Mouse (Mus musculus) macrophage (primary cell): ENCODE measurements around the gene Pid1. TPM values are rescaled to one million over a fixed set of nuclear protein-coding genes. Genes with fewer than 3 reads are reported as not detected.

Source experiments
- H3K27ac ChIP-seq: fragments of 350-480 bp; formaldehyde crosslinking; 2 replicates; pipeline ENCODE4 v1.9.0; 2021
- H3K36me3 ChIP-seq: fragments of 350-480 bp; formaldehyde crosslinking; 2 replicates; pipeline ENCODE4 v1.9.0; 2021; ENCODE audit errors: inconsistent target
- H3K4me3 ChIP-seq: fragments of 350-480 bp; formaldehyde crosslinking; 2 replicates; pipeline ENCODE4 v1.9.0; 2021; ENCODE audit errors: inconsistent target
- H3K79me2 ChIP-seq: fragments of 350-480 bp; formaldehyde crosslinking; 2 replicates; pipeline ENCODE4 v1.9.0; 2021; ENCODE audit errors: inconsistent target
- WGBS: methylation state at CpG from one replicate; pipeline ENCODE4 v1.1.7; 2026; ENCODE audit warnings: inconsistent platforms; ENCODE audit not compliant: missing documents; 5-methylcytosine and 5-hydroxymethylcytosine counted together
- polyA plus RNA-seq: library from polyadenylated mRNA; stranded (reverse); fragments of 250-400 nt; gene quantifications from 3 replicates; pipeline ENCODE4 v1.2.4, GENCODE M21; 2018; ENCODE audit warnings: inconsistent platforms

Gene Pid1
- polyA plus RNA-seq, 1 experiment from 2014 or later: 107 TPM

GRCm38 (mm10) chr1:84141561-84141960 is 222.4 kb downstream of the Pid1 start:
- Histone ChIP-seq H3K36me3 (peaks cover 6% of the 10 kb centered on the region; the same call in 1 of the 2 replicates), H3K79me2 (peaks cover 91% of the 10 kb centered on the region), H3K27ac (no peak overlapping the region), H3K4me3 (no peak overlapping the region)
- 75% methylated on average over 1 of the region's 1 CpGs for WGBS

- WGBS: 94% methylated on average over 4 of the region's 4 CpGs
- Histone ChIP-seq H3K27ac (no peak overlapping the region), H3K4me3 (no peak overlapping the region), H3K79me2 (peaks cover 94% of the 10 kb centered on the region), H3K36me3 (no peaks in the 10 kb centered on the region)
Measured at GRCm38 (mm10) chr1:84132451-84132850, 231.5 kb downstream of the Pid1 start.

- Histone ChIP-seq H3K4me3 (no peak overlapping the region), H3K79me2 (peaks cover 87% of the 10 kb centered on the region), H3K36me3 (no peaks in the 10 kb centered on the region), H3K27ac (no peak overlapping the region)
- 100% methylated on average over 1 of the region's 1 CpGs for WGBS
Measured at GRCm38 (mm10) chr1:84131799-84132198, 232.2 kb downstream of the Pid1 start.

- Histone ChIP-seq H3K4me3 (no peak overlapping the region), H3K27ac (no peak overlapping the region), H3K36me3 (no peaks in the 10 kb centered on the region), H3K79me2 (peaks cover 54% of the 10 kb centered on the region)
- 69% methylated on average over 4 of the region's 4 CpGs for WGBS
Measured at GRCm38 (mm10) chr1:84128510-84128909, 235.5 kb downstream of the Pid1 start.

GRCm38 (mm10) chr1:84119306-84119705 is 244.7 kb downstream of the Pid1 start:
- no peak overlapping the region for H3K4me3 ChIP-seq
- 85% methylated on average over 2 of the region's 2 CpGs for WGBS
- no peaks in the 10 kb centered on the region for H3K36me3 ChIP-seq
- H3K27ac ChIP-seq: no peak overlapping the region
- peaks cover 72% of the 10 kb centered on the region for H3K79me2 ChIP-seq

GRCm38 (mm10) chr1:84106756-84107155 is 257.2 kb downstream of the Pid1 start:
- WGBS: 100% methylated on average over 4 of the region's 4 CpGs
- Histone ChIP-seq H3K36me3 (peaks cover under 1% of the 10 kb centered on the region; the same call in 1 of the 2 replicates), H3K79me2 (peaks cover 100% of the 10 kb centered on the region), H3K4me3 (no peak overlapping the region), H3K27ac (no peak overlapping the region)

GRCm38 (mm10) chr1:84102052-84102451 is 261.9 kb downstream of the Pid1 start:
- Histone ChIP-seq H3K4me3 (no peak overlapping the region), H3K36me3 (peaks cover 5% of the 10 kb centered on the region; the same call in 1 of the 2 replicates), H3K79me2 (peaks cover 99% of the 10 kb centered on the region), H3K27ac (no peak overlapping the region)
- WGBS: 100% methylated on average over 1 of the region's 2 CpGs

- Histone ChIP-seq H3K27ac (no peak overlapping the region), H3K79me2 (peaks cover 98% of the 10 kb centered on the region), H3K36me3 (peaks cover 5% of the 10 kb centered on the region; the same call in 1 of the 2 replicates), H3K4me3 (no peak overlapping the region)
Measured at GRCm38 (mm10) chr1:84097398-84097797, 266.6 kb downstream of the Pid1 start.

- no peaks in the 10 kb centered on the region for H3K36me3 ChIP-seq
- H3K27ac ChIP-seq: no peak overlapping the region
Measured at GRCm38 (mm10) chr1:84093291-84093690, 270.7 kb downstream of the Pid1 start.

GRCm38 (mm10) chr1:84089664-84090063 is 274.3 kb downstream of the Pid1 start:
- 85% methylated on average over 2 of the region's 2 CpGs for WGBS
- Histone ChIP-seq H3K79me2 (peaks cover 89% of the 10 kb centered on the region), H3K27ac (no peak overlapping the region), H3K4me3 (no peak overlapping the region), H3K36me3 (no peaks in the 10 kb centered on the region)

More at GRCm38 (mm10) chr1:84093291-84093690, 270.7 kb downstream of the Pid1 start:
- Histone ChIP-seq H3K4me3 (no peak overlapping the region), H3K79me2 (peaks cover 93% of the 10 kb centered on the region)
- 79% methylated on average over 2 of the region's 2 CpGs for WGBS

GRCm38 (mm10) chr1:84087957-84088356 is 276.0 kb downstream of the Pid1 start:
- H3K27ac ChIP-seq: no peak overlapping the region
- H3K36me3 ChIP-seq: no peaks in the 10 kb centered on the region
- H3K79me2 ChIP-seq: peaks cover 86% of the 10 kb centered on the region
- no peak overlapping the region for H3K4me3 ChIP-seq
- 100% methylated on average over 2 of the region's 2 CpGs for WGBS

- Histone ChIP-seq H3K4me3 (no peak overlapping the region), H3K36me3 (no peaks in the 10 kb centered on the region), H3K27ac (no peak overlapping the region), H3K79me2 (peaks cover 86% of the 10 kb centered on the region)
- 93% methylated on average over 6 of the region's 6 CpGs for WGBS
Measured at GRCm38 (mm10) chr1:84087325-84087724, 276.7 kb downstream of the Pid1 start.

- 100% methylated on average over 1 of the region's 1 CpGs for WGBS
- peaks cover 86% of the 10 kb centered on the region for H3K79me2 ChIP-seq
- H3K4me3 ChIP-seq: no peak overlapping the region
- 0 out of 2 replicates have a peak, but pooled peaks cover 4% of the 10 kb centered on the region for H3K36me3 ChIP-seq
- H3K27ac ChIP-seq: no peak overlapping the region
Measured at GRCm38 (mm10) chr1:84086486-84086885, 277.5 kb downstream of the Pid1 start.

GRCm38 (mm10) chr1:84085361-84085760 is 278.6 kb downstream of the Pid1 start:
- Histone ChIP-seq H3K36me3 (0 out of 2 replicates have a peak, but pooled peaks cover 4% of the 10 kb centered on the region), H3K4me3 (no peak overlapping the region), H3K27ac (no peak overlapping the region), H3K79me2 (peaks cover 80% of the 10 kb centered on the region)
- WGBS: 84% methylated on average over 3 of the region's 3 CpGs

GRCm38 (mm10) chr1:84079566-84079965 is 284.4 kb downstream of the Pid1 start:
- 92% methylated on average over 8 of the region's 8 CpGs for WGBS
- H3K4me3 ChIP-seq: no peak overlapping the region

GRCm38 (mm10) chr1:84077023-84077422 is 287.0 kb downstream of the Pid1 start:
- Histone ChIP-seq H3K27ac (no peak overlapping the region), H3K36me3 (peaks cover 30% of the 10 kb centered on the region), H3K4me3 (no peak overlapping the region), H3K79me2 (peaks cover 71% of the 10 kb centered on the region)
- WGBS: 92% methylated on average over 1 of the region's 1 CpGs

More at GRCm38 (mm10) chr1:84079566-84079965, 284.4 kb downstream of the Pid1 start:
- Histone ChIP-seq H3K27ac (no peak overlapping the region), H3K79me2 (peaks cover 68% of the 10 kb centered on the region), H3K36me3 (peaks cover 25% of the 10 kb centered on the region)
